Mouse (Mus musculus) kidney, adult 2 months (tissue): ENCODE results near the gene Trappc4.

Source experiments
- CTCF ChIP-seq: fragments of 200-500 bp; conservative IDR thresholded peaks from 2 replicates; pipeline ENCODE4 v1.5.1; 2011; ENCODE audit warnings: low read depth, mild to moderate bottlenecking, control low read depth, low read length, moderate library complexity, mixed read lengths; ENCODE audit not compliant: insufficient read depth, insufficient read length
- POLR2A ChIP-seq: fragments of 200-500 bp; IDR thresholded peaks from one replicate; pipeline ENCODE4 v1.6.1; 2011; ENCODE audit warnings: low read depth, low read length, control low read depth

DNA sequence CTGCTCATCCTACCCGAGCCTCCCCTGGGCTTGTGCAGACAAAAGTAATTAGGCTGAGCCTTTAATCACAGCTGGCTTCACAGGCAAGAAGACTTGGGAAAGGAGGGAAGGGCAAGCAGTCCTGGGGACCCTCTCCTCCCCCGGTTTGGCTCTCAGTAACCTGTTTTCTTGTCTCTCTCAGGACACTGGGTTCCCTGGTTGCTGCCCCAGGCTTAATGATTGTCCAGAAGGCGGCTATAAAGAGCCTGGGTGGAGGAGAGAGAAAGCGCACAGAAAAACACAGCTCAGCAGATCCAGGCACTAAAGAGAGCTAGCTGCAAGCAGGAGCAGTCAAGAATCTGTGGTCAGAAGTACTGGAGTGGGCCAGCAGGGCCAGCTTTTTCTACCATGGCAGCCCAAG lies 9.3 kb downstream of the Trappc4 start:
- TF ChIP-seq CTCF (0 out of 2 replicates have a peak, but pooled peaks have one; percentile 5), POLR2A (peak; percentile 77)
